Mouse (Mus musculus) ovary, postnatal 36 days (tissue): ENCODE data around the gene Iqgap2.

Experiments used
- DNase-seq: peaks from one replicate; pipeline ENCODE4 v3.0.0; 2022; ENCODE audit warnings: low spot score, mixed read lengths

Gene Iqgap2

GRCm38 (mm10) chr13:95617082-95617670 is 274.5 kb downstream of the Iqgap2 start:
- no peak for DNase-seq

GRCm38 (mm10) chr13:95616512-95616911 is 275.2 kb downstream of the Iqgap2 start:
- no peak for DNase-seq

GRCm38 (mm10) chr13:95614757-95615156 is 277.0 kb downstream of the Iqgap2 start:
- DNase-seq: no peak

- no peak for DNase-seq
These were observed 279.5 kb downstream of the Iqgap2 start for GRCm38 (mm10) chr13:95612243-95612642.

GRCm38 (mm10) chr13:95611752-95612151 is 280.0 kb downstream of the Iqgap2 start:
- DNase-seq: no peak

- DNase-seq: no peak
These were observed 280.7 kb downstream of the Iqgap2 start for GRCm38 (mm10) chr13:95610786-95611562.

GRCm38 (mm10) chr13:95609088-95609420 is 282.7 kb downstream of the Iqgap2 start:
- no peak for DNase-seq

- no peak for DNase-seq
These were observed 283.2 kb downstream of the Iqgap2 start for GRCm38 (mm10) chr13:95608416-95609087.

- no peak for DNase-seq
These were observed 284.7 kb downstream of the Iqgap2 start for GRCm38 (mm10) chr13:95607019-95607418.

- DNase-seq: no peak
These were observed 287.4 kb downstream of the Iqgap2 start for GRCm38 (mm10) chr13:95604288-95604687.

GRCm38 (mm10) chr13:95599833-95600359 is 291.8 kb downstream of the Iqgap2 start:
- DNase-seq: no peak

- no peak for DNase-seq
These were observed 293.3 kb downstream of the Iqgap2 start for GRCm38 (mm10) chr13:95598232-95598920.

- no peak for DNase-seq
These were observed 294.1 kb downstream of the Iqgap2 start for GRCm38 (mm10) chr13:95597578-95597977.

- no peak for DNase-seq
These were observed 295.0 kb downstream of the Iqgap2 start for GRCm38 (mm10) chr13:95596689-95597088.

- DNase-seq: no peak
These were observed 295.8 kb downstream of the Iqgap2 start for GRCm38 (mm10) chr13:95595921-95596320.

GRCm38 (mm10) chr13:95595411-95595810 is 296.3 kb downstream of the Iqgap2 start:
- DNase-seq: no peak

- no peak for DNase-seq
These were observed 298.9 kb downstream of the Iqgap2 start for GRCm38 (mm10) chr13:95592860-95593259.

GRCm38 (mm10) chr13:95591606-95592005 is 300.1 kb downstream of the Iqgap2 start:
- DNase-seq: no peak

- no peak for DNase-seq
These were observed 304.1 kb downstream of the Iqgap2 start for GRCm38 (mm10) chr13:95587628-95588027.

- no peak for DNase-seq
These were observed 306.8 kb downstream of the Iqgap2 start for GRCm38 (mm10) chr13:95584898-95585297.

- DNase-seq: no peak
These were observed 308.2 kb downstream of the Iqgap2 start for GRCm38 (mm10) chr13:95583237-95584189.
